Mouse (Mus musculus) heart, adult 9 months (tissue): ENCODE results near the gene Musk.

Experiments
- DNase-seq, 2 experiments: peaks; one replicate each; pipeline ENCODE4 v3.0.0; 2022; ENCODE audit warnings: low spot score in 2 of 2

Musk gene

DNA sequence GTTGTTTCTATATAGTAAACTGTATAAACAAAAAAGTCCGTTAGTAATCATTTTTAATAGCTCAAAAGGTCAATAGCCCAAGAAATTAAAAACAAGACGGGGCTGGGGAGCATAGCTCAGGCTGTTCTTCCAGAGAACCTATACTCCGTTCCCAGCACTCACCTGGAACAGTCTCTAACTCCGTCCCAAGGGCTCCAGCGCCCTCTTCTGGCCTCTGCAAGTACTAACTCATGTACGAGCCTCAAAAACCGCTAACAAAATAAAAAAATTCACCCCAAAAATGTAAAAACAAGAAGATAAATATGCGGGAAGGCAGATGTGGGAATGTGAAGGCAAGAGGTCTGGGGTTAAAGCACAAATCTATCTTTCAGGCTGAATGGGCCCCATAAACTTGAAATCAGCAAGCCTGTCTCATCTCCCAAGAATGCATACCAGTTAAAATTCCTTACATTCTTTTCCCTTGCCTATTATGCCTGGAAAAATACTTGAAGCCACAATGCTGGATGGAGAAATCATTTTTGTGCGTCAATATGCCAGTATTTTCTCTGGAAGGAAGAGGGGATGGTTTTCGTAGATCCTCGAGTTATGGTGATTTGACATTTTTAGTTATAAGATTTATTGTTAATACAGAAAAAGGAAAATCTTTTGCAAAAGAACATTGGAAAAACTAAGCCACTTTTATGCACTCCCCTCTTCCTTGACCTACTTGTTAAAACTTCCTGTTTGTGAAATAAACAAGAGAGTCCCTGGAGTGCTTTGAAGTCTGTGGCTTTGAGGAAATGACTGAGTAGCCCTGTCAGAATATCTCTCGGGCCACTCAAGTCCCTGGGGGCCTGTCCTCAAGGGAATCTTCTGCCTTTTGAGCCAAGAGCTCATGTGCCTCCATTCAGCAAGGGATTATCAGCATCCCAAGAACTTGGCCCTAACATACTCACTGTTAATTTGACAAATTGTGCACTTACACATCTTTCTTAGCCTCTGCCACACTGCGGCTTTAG, 127.7 kb downstream of the Musk start:
- DNase-seq = peak; percentile 62 to 70

DNA sequence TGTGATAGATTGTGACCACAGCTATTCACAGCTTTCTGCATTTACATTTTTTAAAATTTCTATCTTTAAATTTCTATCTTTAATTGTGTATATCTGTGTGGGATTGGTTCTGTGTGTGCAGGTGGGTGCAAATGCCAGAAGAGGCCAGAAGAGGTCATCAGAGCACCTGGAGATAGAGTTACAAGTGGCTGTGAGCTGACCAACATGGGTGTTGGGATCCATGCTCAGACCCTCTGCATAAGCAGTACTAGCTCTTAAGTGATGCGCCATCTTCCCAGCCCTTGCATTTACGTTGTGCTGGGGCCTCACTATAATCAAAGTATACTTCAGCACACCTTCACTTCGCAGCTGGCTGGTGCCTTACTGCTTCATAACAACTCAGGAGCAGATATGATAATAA, 129.8 kb downstream of the Musk start:
- DNase-seq = no peak

DNA sequence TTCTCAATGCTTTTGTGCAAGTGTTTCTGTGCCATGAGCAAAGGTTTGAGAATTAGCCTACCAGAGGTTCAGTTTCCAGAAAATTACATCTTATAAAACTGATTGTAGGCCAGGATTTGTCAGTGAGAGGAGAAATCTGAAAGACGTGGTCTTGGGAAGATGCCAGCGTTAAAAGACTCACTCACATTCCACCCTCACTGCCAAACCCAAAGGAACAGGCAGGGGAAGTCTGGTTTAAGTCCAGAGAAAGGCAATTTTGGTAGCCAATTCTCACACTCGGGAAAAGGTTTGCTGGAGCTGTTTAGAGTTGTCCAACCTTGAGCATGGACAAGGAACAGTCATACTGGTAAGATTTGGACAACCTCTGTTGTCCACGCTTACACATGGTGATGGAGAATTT, 131.6 kb downstream of the Musk start:
- DNase-seq = peak in 1 of 2 experiments; percentile 27

DNA sequence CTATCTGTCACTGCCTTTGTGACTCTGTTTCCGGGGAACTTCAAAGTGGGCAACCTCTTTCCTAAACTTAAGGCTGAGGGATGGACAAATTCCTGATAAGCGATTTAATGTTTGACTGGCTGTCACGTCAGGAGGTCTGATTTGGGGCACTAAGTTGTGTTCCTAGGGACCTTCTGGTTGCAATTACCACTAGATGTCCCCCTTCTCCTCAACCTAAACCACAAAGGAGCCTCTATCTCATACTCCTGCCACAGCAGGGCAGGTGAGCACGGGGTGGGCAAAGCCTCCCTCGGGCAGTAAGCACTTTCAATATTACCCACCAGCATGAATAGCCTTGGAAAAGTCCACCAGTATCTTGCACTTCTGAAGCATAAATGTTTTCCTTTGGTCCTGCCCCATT, 133.5 kb downstream of the Musk start:
- DNase-seq = no peak

DNA sequence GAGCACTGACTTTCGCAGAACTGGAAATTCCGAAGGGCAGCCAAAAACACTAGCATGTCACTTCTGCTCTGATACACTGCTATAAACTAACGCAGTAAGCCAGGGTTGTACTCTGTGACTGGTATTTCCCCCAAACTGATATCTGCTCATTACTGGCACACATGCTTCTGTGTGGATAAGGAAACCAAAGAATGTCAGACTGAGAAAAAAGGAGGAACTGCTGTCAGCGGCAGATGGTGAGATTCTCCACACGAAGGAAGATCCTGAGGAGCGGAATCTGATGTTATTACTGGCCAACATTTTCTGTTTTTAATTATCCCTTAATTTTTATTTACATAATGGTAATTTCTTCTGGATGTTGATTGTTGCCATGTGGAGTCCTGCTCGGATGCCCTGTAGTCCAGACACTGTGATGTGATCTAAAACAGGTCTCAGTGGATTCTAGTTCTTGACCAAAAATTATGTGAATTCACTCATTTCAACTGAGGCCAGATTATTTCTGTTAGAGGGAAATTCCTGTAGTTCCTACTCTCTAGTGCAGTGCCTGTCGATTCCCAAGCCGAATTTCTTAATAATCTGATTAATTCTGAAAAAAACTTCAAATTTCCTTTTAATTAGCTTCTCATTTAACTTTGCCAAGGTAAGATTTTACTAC, 137.6 kb downstream of the Musk start:
- no peak for DNase-seq
